Mouse (Mus musculus) cerebellum, adult 8-10 months (tissue): ENCODE measurements around the gene Ddr2.
"Not testable (repeated sequence)": the region's sequence is repeated elsewhere in the genome, so short reads cannot be mapped to it uniquely, and the experiment has no call there.

Source experiments
- DNase-seq: peaks from one replicate; pipeline ENCODE4 v3.0.0; 2022

Gene Ddr2

GRCm38 (mm10) chr1:170034961-170035360 is 75.6 kb downstream of the Ddr2 start:
- DNase-seq: no peak

- no peak for DNase-seq
Observed at GRCm38 (mm10) chr1:170031656-170032055, 78.9 kb downstream of the Ddr2 start.

GRCm38 (mm10) chr1:170014784-170015183 is 95.8 kb downstream of the Ddr2 start:
- DNase-seq: no peak

- DNase-seq: peak; percentile 10
Observed at GRCm38 (mm10) chr1:170010716-170011505, 99.7 kb downstream of the Ddr2 start.

- DNase-seq: no peak
Observed at GRCm38 (mm10) chr1:170009296-170009695, 101.3 kb downstream of the Ddr2 start.

GRCm38 (mm10) chr1:170008432-170009220 is 101.9 kb downstream of the Ddr2 start:
- no peak for DNase-seq

GRCm38 (mm10) chr1:170006516-170006915 is 104.0 kb downstream of the Ddr2 start:
- DNase-seq: no peak

- no peak for DNase-seq
Observed at GRCm38 (mm10) chr1:170005297-170005696, 105.3 kb downstream of the Ddr2 start.

GRCm38 (mm10) chr1:169993901-169994300 is 116.7 kb downstream of the Ddr2 start:
- not testable (repeated sequence) for DNase-seq

- no peak for DNase-seq
Observed at GRCm38 (mm10) chr1:169986166-169986565, 124.4 kb downstream of the Ddr2 start.

GRCm38 (mm10) chr1:169977621-169978020 is 132.9 kb downstream of the Ddr2 start:
- no peak for DNase-seq

GRCm38 (mm10) chr1:169971998-169972397 is 138.6 kb downstream of the Ddr2 start:
- DNase-seq: no peak

- DNase-seq: no peak
Observed at GRCm38 (mm10) chr1:169970936-169971335, 139.6 kb downstream of the Ddr2 start.

- no peak for DNase-seq
Observed at GRCm38 (mm10) chr1:169969516-169969886, 141.1 kb downstream of the Ddr2 start.

GRCm38 (mm10) chr1:169968792-169969515 is 141.6 kb downstream of the Ddr2 start, which contains the start of gene Hsd17b7:
Hsd17b7 (minus strand) TSS chr1:169969241.
- DNase-seq: peak; percentile 97

GRCm38 (mm10) chr1:169953106-169953505 is 157.5 kb downstream of the Ddr2 start:
- DNase-seq: no peak

GRCm38 (mm10) chr1:169952636-169953035 is 157.9 kb downstream of the Ddr2 start:
- DNase-seq: no peak

- no peak for DNase-seq
Observed at GRCm38 (mm10) chr1:169951561-169951960, 159.0 kb downstream of the Ddr2 start.

GRCm38 (mm10) chr1:169950651-169951050 is 159.9 kb downstream of the Ddr2 start:
- no peak for DNase-seq

GRCm38 (mm10) chr1:169949981-169950380 is 160.6 kb downstream of the Ddr2 start:
- DNase-seq: no peak

GRCm38 (mm10) chr1:169948866-169949265 is 161.7 kb downstream of the Ddr2 start:
- DNase-seq: no peak

- no peak for DNase-seq
Observed at GRCm38 (mm10) chr1:169948280-169948679, 162.3 kb downstream of the Ddr2 start.

GRCm38 (mm10) chr1:169947654-169948053 is 162.9 kb downstream of the Ddr2 start:
- DNase-seq: no peak
